15 mouse cellular contexts compared by ENCODE assay signal in the genomic region with DNA sequence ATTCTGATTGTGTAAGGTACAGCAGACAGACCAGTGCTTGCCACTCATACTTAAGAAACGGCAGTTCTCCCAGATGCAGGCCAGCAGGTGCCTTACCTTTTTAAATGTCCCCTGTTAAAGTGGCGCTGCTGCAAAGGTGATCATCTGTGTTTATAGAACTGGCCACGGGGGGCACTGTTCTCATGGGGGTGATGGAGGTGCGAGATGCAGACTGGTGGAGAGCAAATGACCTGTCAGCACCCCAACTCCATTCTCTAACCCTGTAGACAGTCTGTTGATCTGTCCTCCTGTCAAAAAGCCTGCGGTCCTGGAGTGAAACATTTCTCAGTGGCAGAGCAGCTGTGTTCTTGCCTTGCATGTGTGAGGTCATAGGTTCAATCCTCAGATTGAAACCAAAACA.
DNase-seq lines count a peak whose midpoint lies in the region; ATAC-seq and TF ChIP-seq lines count a peak whose summit lies in the region.
"Had no signal": no experiment of that assay in that cellular context is flagged by ENCODE, and none has a peak within 500 bp of the region (broad histone marks: within the 10 kb centered on the region; RNA-seq: fewer than 3 reads in every experiment).

No protein-coding gene starts in this region.

- no peaks in the 10 kb centered on the region for H3K36me3 ChIP-seq in kidney, adult 2 months (ENCODE audit: control insufficient read depth, insufficient read depth, low read length)
- H3K36me3 ChIP-seq in midbrain, postnatal 0 days (ENCODE audit: insufficient read depth, low read length) = no peaks in the 10 kb centered on the region
- H3K36me3 ChIP-seq in midbrain, embryonic 10.5 days = no peaks in the 10 kb centered on the region
- H3K36me3 ChIP-seq in heart, embryonic 10.5 days = no peaks in the 10 kb centered on the region
- H3K36me3 ChIP-seq: embryonic facial prominence, embryonic 15.5 days; liver, embryonic 13.5 days; midbrain, embryonic 12.5 days had no signal

- H3K27me3 ChIP-seq in kidney, adult 2 months (replicated peaks; ENCODE audit: control insufficient read depth, insufficient read depth, low read length) = no peaks in the 10 kb centered on the region
- no peaks in the 10 kb centered on the region for H3K27me3 ChIP-seq in midbrain, postnatal 0 days (ENCODE audit: insufficient read depth, low read length)
- no peaks in the 10 kb centered on the region; the same call in 1 of the 2 replicates for H3K27me3 ChIP-seq in midbrain, embryonic 10.5 days (ENCODE audit: low read depth, poor library complexity, severe bottlenecking)
- no peaks in the 10 kb centered on the region for H3K27me3 ChIP-seq in heart, embryonic 10.5 days (ENCODE audit: insufficient read depth, poor library complexity, severe bottlenecking)
- H3K27me3 ChIP-seq: embryonic facial prominence, embryonic 15.5 days; liver, embryonic 13.5 days; midbrain, embryonic 12.5 days had no signal

- no peak for ATAC-seq in midbrain, postnatal 0 days (ENCODE audit: low FRiP score)
- ATAC-seq: hindbrain, embryonic 16.5 days had no signal

- no peak for TF ChIP-seq POLR2A in kidney, adult 2 months (IDR thresholded peaks at IDR 0.05; ENCODE audit: low read depth, low read length)

- no peak overlapping the region for H3K9ac ChIP-seq in midbrain, postnatal 0 days (replicated peaks; ENCODE audit: low read length, poor library complexity, severe bottlenecking)
- H3K9ac ChIP-seq: embryonic facial prominence, embryonic 15.5 days; liver, embryonic 13.5 days; midbrain, embryonic 12.5 days had no signal

- TF ChIP-seq CTCF in kidney, adult 2 months (conservative IDR thresholded peaks at IDR 0.05; ENCODE audit: insufficient read depth, insufficient read length, low read depth, low read length) = peak; percentile 29; the same call in 1 of the 2 replicates
- TF ChIP-seq CTCF in midbrain, postnatal 0 days (IDR thresholded peaks at IDR 0.05) = peak; percentile 30; the same call in 1 of the 2 replicates

- no peaks in the 10 kb centered on the region for H3K4me1 ChIP-seq in kidney, adult 2 months (ENCODE audit: control insufficient read depth, insufficient read depth, low read length)
- no peaks in the 10 kb centered on the region for H3K4me1 ChIP-seq in midbrain, postnatal 0 days (ENCODE audit: insufficient read depth, low read length)
- peaks cover 21% of the 10 kb centered on the region for H3K4me1 ChIP-seq in midbrain, embryonic 10.5 days
- peaks cover 8% of the 10 kb centered on the region for H3K4me1 ChIP-seq in heart, embryonic 10.5 days
- H3K4me1 ChIP-seq: embryonic facial prominence, embryonic 15.5 days; liver, embryonic 13.5 days had no signal

- no peak overlapping the region for H3K4me3 ChIP-seq in kidney, adult 2 months (ENCODE audit: insufficient read depth, low read depth, low read length)
- H3K4me3 ChIP-seq in midbrain, postnatal 0 days (ENCODE audit: low read depth, low read length) = no peak overlapping the region
- no peak overlapping the region for H3K4me3 ChIP-seq in midbrain, embryonic 10.5 days
- no peak overlapping the region for H3K4me3 ChIP-seq in heart, embryonic 10.5 days
- H3K4me3 ChIP-seq: embryonic facial prominence, embryonic 15.5 days; liver, embryonic 13.5 days; midbrain, embryonic 12.5 days had no signal

- no peak for DNase-seq in kidney, adult 2 months
- DNase-seq in kidney, adult 11 months = no peak
- DNase-seq in midbrain, postnatal 0 days (ENCODE audit: low spot score) = no peak
- DNase-seq in midbrain, embryonic 10.5 days (ENCODE audit: low spot score) = no peak
- DNase-seq in R1 (ENCODE audit: low read depth, low spot score) = peak; percentile 56
- no peak for DNase-seq in adrenal gland, adult 18-20 months (ENCODE audit: low spot score in 2 of 2)
- DNase-seq in heart, embryonic 10.5 days (ENCODE audit: low spot score) = no peak
- DNase-seq: cerebellum, adult 9-10 months; gastrocnemius, postnatal 10 days; heart, postnatal 36 days; liver, embryonic 13.5 days; right cerebral cortex, postnatal 25 days had no signal

- H3K4me2 ChIP-seq in midbrain, postnatal 0 days (ENCODE audit: low read depth, low read length, poor library complexity, severe bottlenecking) = no peak overlapping the region
- H3K4me2 ChIP-seq: embryonic facial prominence, embryonic 15.5 days; liver, embryonic 13.5 days; midbrain, embryonic 12.5 days had no signal

- H3K27ac ChIP-seq in kidney, adult 2 months (ENCODE audit: insufficient read depth, low read depth, low read length) = no peak overlapping the region
- no peak overlapping the region for H3K27ac ChIP-seq in midbrain, postnatal 0 days (ENCODE audit: low read depth, low read length)
- no peak overlapping the region for H3K27ac ChIP-seq in midbrain, embryonic 10.5 days (replicated peaks)
- no peak overlapping the region for H3K27ac ChIP-seq in heart, embryonic 10.5 days
- H3K27ac ChIP-seq: embryonic facial prominence, embryonic 15.5 days; liver, embryonic 13.5 days; midbrain, embryonic 12.5 days had no signal

- no peaks in the 10 kb centered on the region for H3K9me3 ChIP-seq in midbrain, postnatal 0 days (ENCODE audit: low read length)
- H3K9me3 ChIP-seq in midbrain, embryonic 10.5 days (replicated peaks) = no peaks in the 10 kb centered on the region
- no peaks in the 10 kb centered on the region for H3K9me3 ChIP-seq in heart, embryonic 10.5 days
- H3K9me3 ChIP-seq: embryonic facial prominence, embryonic 15.5 days; liver, embryonic 13.5 days; midbrain, embryonic 12.5 days had no signal

- WGBS in kidney, adult 2 months = 55% methylated on average over 5 of the region's 5 CpGs
- WGBS in midbrain, postnatal 0 days = 63% methylated on average over 5 of the region's 5 CpGs
- 60% methylated on average over 5 of the region's 5 CpGs for WGBS in midbrain, embryonic 10.5 days
- 53% methylated on average over 5 of the region's 5 CpGs for WGBS in heart, embryonic 10.5 days
